ENCODE assay signal across 10 mouse cellular contexts in genomic region chr1:65046401-65047109, GRCm38 (mm10). TPM values are rescaled to one million over a fixed set of nuclear protein-coding genes. Genes with fewer than 3 reads are reported as not detected.
DNase-seq lines count a peak whose midpoint lies in the region; ATAC-seq and TF ChIP-seq lines count a peak whose summit lies in the region.
"Had no signal": no experiment of that assay in that cellular context is flagged by ENCODE, and none has a peak within 500 bp of the region (broad histone marks: within the 10 kb centered on the region; RNA-seq: fewer than 3 reads in every experiment).

No protein-coding gene starts in this region.

- H3K9ac ChIP-seq in limb, embryonic 13.5 days = no peak overlapping the region
- H3K9ac ChIP-seq in lung, postnatal 0 days (replicated peaks; ENCODE audit: low read depth) = no peak overlapping the region

- peak; percentile 16; the same call in 1 of the 2 replicates for TF ChIP-seq CTCF in cerebellum, adult 2 months (IDR thresholded peaks at IDR 0.05; ENCODE audit: borderline replicate concordance, insufficient read depth, low read depth, low read length)
- TF ChIP-seq CTCF in lung, postnatal 0 days (IDR thresholded peaks at IDR 0.05) = peak; percentile 71

- no peak for TF ChIP-seq EP300 in lung, postnatal 0 days (IDR thresholded peaks at IDR 0.05)

- WGBS in cerebellum, adult 2 months = 44% methylated on average over 8 of the region's 8 CpGs
- 37% methylated on average over 8 of the region's 8 CpGs for WGBS in limb, embryonic 13.5 days
- WGBS in limb, embryonic 10.5 days = 41% methylated on average over 8 of the region's 8 CpGs
- WGBS in lung, postnatal 0 days = 35% methylated on average over 8 of the region's 8 CpGs

- peak overlapping the region; percentile 37 for H3K4me2 ChIP-seq in limb, embryonic 13.5 days (replicated peaks)
- H3K4me2 ChIP-seq in lung, postnatal 0 days (replicated peaks; ENCODE audit: low read depth, low read length) = no peak overlapping the region

- peak in 1 of 2 experiments; percentile 15 for DNase-seq in cerebellum, adult 2 months
- no peak for DNase-seq in cerebellum, adult 11-12 months
- no peak for DNase-seq in limb, embryonic 10.5 days (ENCODE audit: low spot score)
- peak; percentile 76 for DNase-seq in NIH3T3 (ENCODE audit: low read depth)
- DNase-seq in heart, postnatal 10 days = peak; percentile 24 to 59
- DNase-seq in lung, postnatal 0 days (ENCODE audit: low spot score) = peak; percentile 68
- DNase-seq in spleen, postnatal 4 days (ENCODE audit: low spot score in 2 of 2) = no peak

- peaks cover 4% of the 10 kb centered on the region; the same call in 1 of the 2 replicates for H3K4me1 ChIP-seq in cerebellum, adult 2 months (ENCODE audit: control insufficient read depth, insufficient read depth, low read length)
- H3K4me1 ChIP-seq in limb, embryonic 13.5 days = peaks cover 2% of the 10 kb centered on the region; the same call in 1 of the 2 replicates
- peaks cover 3% of the 10 kb centered on the region; the same call in 1 of the 2 replicates for H3K4me1 ChIP-seq in limb, embryonic 10.5 days
- H3K4me1 ChIP-seq in lung, postnatal 0 days (ENCODE audit: insufficient read depth, low read depth, low read length) = no peaks in the 10 kb centered on the region

- no peak for ATAC-seq in limb, embryonic 13.5 days (ENCODE audit: low FRiP score, low read depth)
- ATAC-seq in lung, postnatal 0 days = no peak

- H3K9me3 ChIP-seq in limb, embryonic 13.5 days = no peaks in the 10 kb centered on the region
- H3K9me3 ChIP-seq in limb, embryonic 10.5 days (replicated peaks) = no peaks in the 10 kb centered on the region
- no peaks in the 10 kb centered on the region for H3K9me3 ChIP-seq in lung, postnatal 0 days (ENCODE audit: low read length)

- no peaks in the 10 kb centered on the region for H3K36me3 ChIP-seq in limb, embryonic 13.5 days
- no peaks in the 10 kb centered on the region for H3K36me3 ChIP-seq in limb, embryonic 10.5 days
- H3K36me3 ChIP-seq in lung, postnatal 0 days (ENCODE audit: insufficient read depth, low read length) = no peaks in the 10 kb centered on the region

- intact Hi-C loops in heart, postnatal 10 days (cut with DNase I) = loop anchor here (2.0 kb wide), 2 partner anchors 28 to 132 kb away; no protein-coding TSS in a partner anchor

- TF ChIP-seq POLR2A in cerebellum, adult 2 months (IDR thresholded peaks at IDR 0.05; ENCODE audit: borderline replicate concordance, insufficient read depth, low read length) = no peak

- no peak overlapping the region for H3K4me3 ChIP-seq in cerebellum, adult 2 months (replicated peaks; ENCODE audit: insufficient read depth, low read depth, low read length)
- H3K4me3 ChIP-seq in limb, embryonic 13.5 days = no peak overlapping the region
- no peak overlapping the region for H3K4me3 ChIP-seq in limb, embryonic 10.5 days
- H3K4me3 ChIP-seq in lung, postnatal 0 days (ENCODE audit: low read depth, low read length) = no peak overlapping the region

- no peaks in the 10 kb centered on the region for H3K27me3 ChIP-seq in cerebellum, adult 2 months (ENCODE audit: control insufficient read depth, insufficient read depth, low read length)
- H3K27me3 ChIP-seq in limb, embryonic 13.5 days = no peaks in the 10 kb centered on the region
- no peaks in the 10 kb centered on the region for H3K27me3 ChIP-seq in limb, embryonic 10.5 days (ENCODE audit: low read depth, poor library complexity, severe bottlenecking)
- no peaks in the 10 kb centered on the region for H3K27me3 ChIP-seq in lung, postnatal 0 days (replicated peaks; ENCODE audit: insufficient read depth, low read length)

- no peak overlapping the region for H3K27ac ChIP-seq in cerebellum, adult 2 months (ENCODE audit: insufficient read depth, low read length)
- H3K27ac ChIP-seq in limb, embryonic 13.5 days = no peak overlapping the region
- H3K27ac ChIP-seq in limb, embryonic 10.5 days = no peak overlapping the region
- no peak overlapping the region for H3K27ac ChIP-seq in lung, postnatal 0 days (ENCODE audit: low read length)

RNA-seq across cellular contexts. Expression of gene Cryge, which starts 4.4 kb away (rescaled TPM):
- polyA plus RNA-seq in cerebellum, adult 2 months (2012; rRNA removed) = not detected in 2 replicates
- not detected in 2 replicates for polyA plus RNA-seq in limb, embryonic 13.5 days (2015; fragmentation: Nextera tagmentation; extraction: Ambion mirVana)
- not detected in 2 replicates for polyA plus RNA-seq in limb, embryonic 10.5 days (2016; fragmentation: Nextera tagmentation; extraction: Ambion mirVana)
- total RNA-seq in heart, postnatal 10 days (2021) = not detected
- not detected in 2 replicates for polyA plus RNA-seq in lung, postnatal 0 days (2015; fragmentation: Nextera tagmentation; extraction: Ambion mirVana)
- polyA plus RNA-seq: heart, embryonic 16.5 days; neural tube, embryonic 11.5 days had no signal

RNA-seq across cellular contexts. Expression of gene Akr1cl, which starts 14.0 kb away (rescaled TPM):
- not detected in 2 replicates for polyA plus RNA-seq in cerebellum, adult 2 months (2012; rRNA removed)
- polyA plus RNA-seq in limb, embryonic 13.5 days (2015; fragmentation: Nextera tagmentation; extraction: Ambion mirVana) = 0.27 and 0.36 TPM in 2 replicates
- 0.11 and 0.16 TPM in 2 replicates for polyA plus RNA-seq in limb, embryonic 10.5 days (2016; fragmentation: Nextera tagmentation; extraction: Ambion mirVana)
- under 1 TPM; 0.30 to 0.38 TPM for total RNA-seq in heart, postnatal 10 days (2021)
- not detected in 2 replicates for polyA plus RNA-seq in lung, postnatal 0 days (2015; fragmentation: Nextera tagmentation; extraction: Ambion mirVana)
- polyA plus RNA-seq: neural tube, embryonic 11.5 days had no signal

RNA-seq across cellular contexts. Expression of gene Crygd, which starts 16.7 kb away (rescaled TPM):
- polyA plus RNA-seq in cerebellum, adult 2 months (2012; rRNA removed) = not detected in 2 replicates
- not detected in 2 replicates for polyA plus RNA-seq in limb, embryonic 13.5 days (2015; fragmentation: Nextera tagmentation; extraction: Ambion mirVana)
- polyA plus RNA-seq in limb, embryonic 10.5 days (2016; fragmentation: Nextera tagmentation; extraction: Ambion mirVana) = not detected in 2 replicates
- total RNA-seq in heart, postnatal 10 days (2021) = not detected
- not detected in 2 replicates for polyA plus RNA-seq in lung, postnatal 0 days (2015; fragmentation: Nextera tagmentation; extraction: Ambion mirVana)
- polyA plus RNA-seq: heart, embryonic 16.5 days; neural tube, embryonic 11.5 days had no signal

RNA-seq across cellular contexts. Expression of gene Crygc, which starts 26.9 kb away (rescaled TPM):
- not detected in 2 replicates for polyA plus RNA-seq in cerebellum, adult 2 months (2012; rRNA removed)
- polyA plus RNA-seq in limb, embryonic 13.5 days (2015; fragmentation: Nextera tagmentation; extraction: Ambion mirVana) = not detected in 2 replicates
- polyA plus RNA-seq in limb, embryonic 10.5 days (2016; fragmentation: Nextera tagmentation; extraction: Ambion mirVana) = not detected in 2 replicates
- not detected for total RNA-seq in heart, postnatal 10 days (2021)
- not detected in 2 replicates for polyA plus RNA-seq in lung, postnatal 0 days (2015; fragmentation: Nextera tagmentation; extraction: Ambion mirVana)
- polyA plus RNA-seq: heart, embryonic 16.5 days; neural tube, embryonic 11.5 days had no signal

RNA-seq across cellular contexts. Expression of gene Crygb, which starts 35.5 kb away (rescaled TPM):
- polyA plus RNA-seq in cerebellum, adult 2 months (2012; rRNA removed) = not detected in 2 replicates
- polyA plus RNA-seq in limb, embryonic 13.5 days (2015; fragmentation: Nextera tagmentation; extraction: Ambion mirVana) = 0.33 TPM in 1 of 2 replicates, not detected in the other
- not detected in 2 replicates for polyA plus RNA-seq in limb, embryonic 10.5 days (2016; fragmentation: Nextera tagmentation; extraction: Ambion mirVana)
- not detected for total RNA-seq in heart, postnatal 10 days (2021)
- polyA plus RNA-seq in lung, postnatal 0 days (2015; fragmentation: Nextera tagmentation; extraction: Ambion mirVana) = not detected in 2 replicates
- polyA plus RNA-seq: neural tube, embryonic 11.5 days had no signal

Comparison
In these comparisons a context has a peak if more than half of its experiments do, and no peak if none do; other contexts are left out.
1. DNase-seq: peak in NIH3T3 (single experiment), heart, postnatal 10 days (2 of 2) and lung, postnatal 0 days (single experiment); none in cerebellum, adult 11-12 months (single experiment), limb, embryonic 10.5 days (single experiment) and spleen, postnatal 4 days (0 of 2).